Mouse (Mus musculus) kidney, embryonic 15.5 days (tissue): ENCODE measurements around the gene Smn1. TPM values are rescaled to one million over a fixed set of nuclear protein-coding genes. Genes with fewer than 3 reads are reported as not detected.
A peak's percentile ranks its signal among the peaks of the same experiment; 100 is the strongest.
"Not testable (repeated sequence)": the region's sequence is repeated elsewhere in the genome, so short reads cannot be mapped to it uniquely, and the experiment has no call there.

Experiments used
- ATAC-seq: fragments of 200-750 bp; cut with Nextera tagmentation; replicated peaks from 2 replicates; pipeline ENCODE4 v1.8.0; 2017; ENCODE audit warnings: moderate TSS enrichment; ENCODE audit not compliant: low FRiP score
- H3K27ac ChIP-seq: fragments of 300-500 bp; sonication (generic); 2 replicates; pipeline ENCODE4 v1.5.1; 2015; ENCODE audit warnings: mild to moderate bottlenecking, inconsistent platforms
- H3K27me3 ChIP-seq: fragments of 300-500 bp; sonication (generic); 2 replicates; pipeline ENCODE4 v1.6.1; 2015; ENCODE audit warnings: inconsistent platforms
- H3K36me3 ChIP-seq: fragments of 300-500 bp; sonication (generic); 2 replicates; pipeline ENCODE4 v1.6.1; 2015; ENCODE audit warnings: inconsistent platforms
- H3K4me1 ChIP-seq: fragments of 300-500 bp; sonication (generic); 2 replicates; pipeline ENCODE4 v1.6.1; 2015; ENCODE audit warnings: inconsistent platforms
- H3K4me2 ChIP-seq: fragments of 300-500 bp; sonication (generic); 2 replicates; pipeline ENCODE4 v1.6.1; 2015; ENCODE audit warnings: moderate library complexity, mild to moderate bottlenecking, inconsistent platforms
- H3K4me3 ChIP-seq: fragments of 300-500 bp; sonication (generic); replicated peaks from 2 replicates; pipeline ENCODE4 v1.5.1; 2015; ENCODE audit warnings: mild to moderate bottlenecking, inconsistent platforms
- H3K9ac ChIP-seq: fragments of 300-500 bp; sonication (generic); 2 replicates; pipeline ENCODE4 v1.6.1; 2015; ENCODE audit warnings: mild to moderate bottlenecking, inconsistent platforms
- H3K9me3 ChIP-seq: fragments of 300-500 bp; sonication (generic); replicated peaks from 2 replicates; pipeline ENCODE4 v1.6.1; 2016; ENCODE audit warnings: inconsistent platforms
- WGBS: fragments of 180-500 bp; shearing (Covaris S2); methylation state at CpG from one replicate; pipeline ENCODE4 v1.1.7; 2015; ENCODE audit warnings: mixed read lengths; 5-methylcytosine and 5-hydroxymethylcytosine counted together
- polyA plus RNA-seq: library from polyadenylated mRNA; unstranded; fragments of >200 nt; fragmentation: Nextera tagmentation; extraction: Ambion mirVana; gene quantifications from 2 replicates; pipeline ENCODE4 v1.2.1, GENCODE M21; 2015

Gene Smn1
- polyA plus RNA-seq, 1 experiment from 2014 or later: 64.0 TPM

- no peak for ATAC-seq
- 96% methylated on average over 3 of the region's 3 CpGs for WGBS
Observed at GRCm38 (mm10) chr13:100156624-100157023, 32.0 kb downstream of the Smn1 start.

GRCm38 (mm10) chr13:100161171-100161870 lies 36.7 kb downstream of the Smn1 start:
- H3K27me3 ChIP-seq, H3K4me1 ChIP-seq, H3K4me2 ChIP-seq, H3K9ac ChIP-seq, H3K27ac ChIP-seq, H3K9me3 ChIP-seq, ATAC-seq, H3K36me3 ChIP-seq, H3K4me3 ChIP-seq: not testable (repeated sequence)
- WGBS: 85% methylated on average over 11 of the region's 11 CpGs

More at GRCm38 (mm10) chr13:100156624-100157023, 32.0 kb downstream of the Smn1 start:
- no peaks in the 10 kb centered on the region for H3K4me1 ChIP-seq
- no peak overlapping the region for H3K4me3 ChIP-seq
- no peaks in the 10 kb centered on the region for H3K9me3 ChIP-seq
- no peaks in the 10 kb centered on the region for H3K27me3 ChIP-seq
- H3K4me2 ChIP-seq: no peak overlapping the region
- H3K27ac ChIP-seq: no peak overlapping the region
- no peak overlapping the region for H3K9ac ChIP-seq
- H3K36me3 ChIP-seq: no peaks in the 10 kb centered on the region

- not testable (repeated sequence) for H3K9ac ChIP-seq, H3K27me3 ChIP-seq, H3K27ac ChIP-seq, H3K36me3 ChIP-seq, H3K4me3 ChIP-seq, H3K4me2 ChIP-seq, ATAC-seq, H3K4me1 ChIP-seq, H3K9me3 ChIP-seq
Observed at GRCm38 (mm10) chr13:100162467-100162866, 37.8 kb downstream of the Smn1 start.

- WGBS: 30% methylated on average over 2 of the region's 2 CpGs
- not testable (repeated sequence) for H3K4me1 ChIP-seq, H3K27ac ChIP-seq, H3K4me2 ChIP-seq, H3K9ac ChIP-seq, H3K36me3 ChIP-seq, H3K27me3 ChIP-seq, H3K4me3 ChIP-seq, H3K9me3 ChIP-seq
- peak; percentile 71 for ATAC-seq
Observed at GRCm38 (mm10) chr13:100166378-100166777, 41.7 kb downstream of the Smn1 start.

- not testable (repeated sequence) for H3K27me3 ChIP-seq, H3K9ac ChIP-seq, ATAC-seq, H3K36me3 ChIP-seq, H3K4me2 ChIP-seq, H3K9me3 ChIP-seq, H3K4me1 ChIP-seq, H3K4me3 ChIP-seq
- 50% methylated on average over 4 of the region's 5 CpGs for WGBS
- peak overlapping the region; percentile 23; the same call in 1 of the 2 replicates for H3K27ac ChIP-seq
Observed at GRCm38 (mm10) chr13:100174360-100174759, 49.7 kb downstream of the Smn1 start.

- H3K27ac ChIP-seq, H3K9me3 ChIP-seq, ATAC-seq: not testable (repeated sequence)
Observed at GRCm38 (mm10) chr13:100183111-100183510, 58.5 kb downstream of the Smn1 start.

More at GRCm38 (mm10) chr13:100183111-100183510, 58.5 kb downstream of the Smn1 start:
- not testable (repeated sequence) for H3K9ac ChIP-seq, H3K4me2 ChIP-seq, H3K4me1 ChIP-seq, H3K4me3 ChIP-seq, H3K36me3 ChIP-seq, H3K27me3 ChIP-seq

Other genes with a start within 250 kb of the Smn1 start
- 0.93 and 4.7 TPM in 2 replicates for gene Cartpt, start 223.8 kb upstream of the Smn1 start, polyA plus RNA-seq
- gene Mccc2, start 109.2 kb upstream of the Smn1 start, polyA plus RNA-seq: 48.8 and 51.0 TPM in 2 replicates
- gene Bdp1, start 20.8 kb upstream of the Smn1 start, polyA plus RNA-seq: 30.2 and 30.8 TPM in 2 replicates
- 191 and 202 TPM in 2 replicates for gene Serf1, start 16.8 kb upstream of the Smn1 start, polyA plus RNA-seq
- gene Naip2, start 77.2 kb downstream of the Smn1 start, polyA plus RNA-seq: 0.45 and 0.58 TPM in 2 replicates
- gene Naip5, start 121.5 kb downstream of the Smn1 start, polyA plus RNA-seq: 0.59 and 0.69 TPM in 2 replicates
- gene Naip6, start 192.8 kb downstream of the Smn1 start, polyA plus RNA-seq: 0.21 and 0.37 TPM in 2 replicates